Mouse (Mus musculus) adrenal gland, postnatal 25 days (tissue): ENCODE data around the gene Camsap3. TPM values are rescaled to one million over a fixed set of nuclear protein-coding genes. Genes with fewer than 3 reads are reported as not detected.

ENCODE experiments used
- DNase-seq: peaks from one replicate; pipeline ENCODE4 v3.0.0; 2021; ENCODE audit warnings: mixed read lengths
- total RNA-seq: library from RNA; stranded (reverse); gene quantifications from 2 replicates; pipeline ENCODE4 v1.2.3, GENCODE M21; 2021

The Camsap3 gene
- total RNA-seq, 1 experiment from 2014 or later = 7.0 TPM

DNA sequence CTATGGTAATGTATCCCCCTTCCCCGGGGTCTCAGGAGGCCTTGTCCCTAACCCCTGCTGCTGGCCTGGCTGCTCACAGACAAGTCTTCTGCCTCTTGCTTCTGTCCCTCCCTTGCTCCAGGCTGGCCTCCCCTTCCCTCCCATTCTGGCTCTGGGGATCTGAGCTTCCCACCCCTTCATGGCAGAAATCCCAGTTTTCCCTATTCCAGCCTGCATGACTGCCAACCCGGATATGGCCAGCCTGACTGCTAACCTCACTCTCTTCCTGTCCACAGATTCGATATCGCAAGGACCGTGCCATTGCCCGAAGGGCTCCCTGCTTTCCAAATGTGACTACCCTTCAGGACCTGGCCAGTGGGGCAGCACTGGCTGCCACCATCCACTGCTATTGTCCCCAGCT lies 13.3 kb downstream of the Camsap3 start:
- no peak for DNase-seq

DNA sequence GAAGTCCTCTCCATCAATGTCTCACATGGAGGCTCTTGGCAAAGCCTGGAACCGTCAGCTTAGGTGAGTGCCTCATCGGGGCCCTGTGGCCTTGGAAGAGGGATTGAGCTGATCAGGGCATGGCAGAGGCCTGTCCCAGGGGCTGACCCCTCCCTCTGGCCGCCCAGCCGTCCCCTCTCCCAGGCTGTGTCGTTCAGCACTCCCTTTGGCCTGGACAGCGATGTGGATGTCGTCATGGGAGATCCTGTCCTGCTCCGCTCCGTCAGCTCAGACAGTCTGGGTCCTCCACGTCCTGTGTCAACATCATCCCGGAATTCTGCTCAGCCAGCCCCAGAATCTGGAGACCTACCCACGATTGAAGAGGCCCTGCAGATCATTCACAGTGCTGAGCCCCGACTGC lies 16.3 kb downstream of the Camsap3 start:
- no peak for DNase-seq

DNA sequence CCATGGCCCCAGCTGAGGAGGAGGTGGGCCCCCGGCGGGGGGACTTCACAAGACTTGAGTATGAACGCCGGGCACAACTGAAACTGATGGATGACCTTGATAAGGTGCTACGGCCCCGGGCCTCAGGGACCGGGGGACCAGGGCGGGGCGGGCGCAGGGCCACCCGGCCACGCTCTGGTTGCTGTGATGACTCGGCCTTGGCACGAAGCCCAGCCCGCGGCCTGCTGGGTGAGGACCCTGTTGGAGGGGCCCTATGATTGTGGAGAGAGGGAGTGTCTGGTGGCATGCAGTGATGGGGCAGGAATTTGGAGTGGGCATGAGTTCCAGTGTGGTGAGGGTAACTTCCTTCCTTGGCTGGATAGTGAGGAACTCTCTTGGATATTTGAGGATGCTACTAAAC lies 19.5 kb downstream of the Camsap3 start:
- DNase-seq = peak; percentile 34

DNA sequence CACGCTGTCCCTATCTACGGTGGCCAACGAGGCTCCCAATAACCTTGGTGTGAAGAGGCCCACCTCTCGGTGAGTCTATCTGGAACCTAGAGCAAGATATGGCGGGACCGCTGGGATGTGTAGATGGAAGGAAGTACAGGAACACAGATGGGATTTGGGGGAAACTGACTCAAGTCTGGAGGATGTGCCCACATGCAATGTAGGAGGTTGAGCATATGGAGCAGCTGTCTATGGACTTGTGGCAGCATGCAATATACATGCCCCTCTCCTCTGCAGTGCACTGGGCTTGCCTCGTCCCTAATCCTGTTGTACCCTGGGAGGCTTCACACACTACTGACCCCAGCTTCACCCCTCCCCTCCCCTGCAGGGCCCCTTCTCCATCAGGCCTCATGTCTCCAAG lies 20.7 kb downstream of the Camsap3 start:
- DNase-seq = no peak

DNA sequence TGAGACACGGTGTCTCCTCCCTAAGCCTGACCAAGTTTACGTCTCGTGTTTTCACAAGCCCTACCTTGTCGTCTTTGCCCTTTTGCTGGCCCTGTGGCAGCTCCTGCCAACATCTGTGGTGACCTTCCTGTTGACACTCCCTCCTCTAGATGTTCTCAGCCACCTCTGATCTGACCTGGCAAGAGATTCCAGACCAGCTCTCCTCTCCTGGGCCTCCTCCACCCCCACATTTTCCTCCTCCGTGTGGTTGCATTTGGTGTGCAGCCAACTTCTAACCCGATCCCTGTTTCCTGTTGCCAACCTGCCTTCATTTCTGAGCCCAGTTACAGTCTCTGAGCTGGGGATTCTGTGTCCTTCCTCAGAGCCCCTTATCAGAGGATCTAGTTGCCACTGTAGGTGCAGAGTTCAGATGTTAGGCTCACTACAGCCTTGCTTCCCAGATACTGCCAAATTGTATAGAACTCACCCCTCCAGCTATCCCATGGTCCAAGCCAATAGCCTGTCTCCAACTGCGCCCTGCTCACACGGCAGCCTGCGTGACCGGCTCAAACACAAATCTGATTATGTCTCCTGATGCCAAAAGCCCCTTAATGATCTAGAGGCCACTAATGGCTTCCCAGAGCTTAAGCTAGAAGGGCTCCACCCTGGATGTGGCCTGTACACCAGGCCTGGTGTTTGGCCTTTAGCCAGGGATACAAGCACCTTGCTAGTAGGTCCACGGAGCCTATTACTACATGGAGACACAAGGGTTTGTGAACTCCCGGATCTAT lies 22.1 kb downstream of the Camsap3 start:
- no peak for DNase-seq

DNA sequence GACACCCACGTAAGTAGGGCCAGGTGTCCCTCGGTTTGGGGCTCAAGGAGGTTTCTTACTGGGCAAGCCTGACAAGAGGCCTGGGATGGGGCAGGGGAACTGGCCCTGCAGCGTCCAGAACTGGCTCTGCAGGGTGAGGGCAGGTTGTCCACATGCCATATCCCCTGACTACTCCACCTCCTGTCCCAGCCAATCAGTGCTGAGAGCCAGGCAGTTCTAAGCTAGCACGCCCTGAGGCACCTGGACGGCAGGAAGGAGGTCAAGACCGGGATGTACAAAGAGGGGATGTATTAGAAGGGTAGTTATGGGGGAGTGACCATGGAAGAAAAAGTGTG lies 22.7 kb downstream of the Camsap3 start:
- no peak for DNase-seq

DNA sequence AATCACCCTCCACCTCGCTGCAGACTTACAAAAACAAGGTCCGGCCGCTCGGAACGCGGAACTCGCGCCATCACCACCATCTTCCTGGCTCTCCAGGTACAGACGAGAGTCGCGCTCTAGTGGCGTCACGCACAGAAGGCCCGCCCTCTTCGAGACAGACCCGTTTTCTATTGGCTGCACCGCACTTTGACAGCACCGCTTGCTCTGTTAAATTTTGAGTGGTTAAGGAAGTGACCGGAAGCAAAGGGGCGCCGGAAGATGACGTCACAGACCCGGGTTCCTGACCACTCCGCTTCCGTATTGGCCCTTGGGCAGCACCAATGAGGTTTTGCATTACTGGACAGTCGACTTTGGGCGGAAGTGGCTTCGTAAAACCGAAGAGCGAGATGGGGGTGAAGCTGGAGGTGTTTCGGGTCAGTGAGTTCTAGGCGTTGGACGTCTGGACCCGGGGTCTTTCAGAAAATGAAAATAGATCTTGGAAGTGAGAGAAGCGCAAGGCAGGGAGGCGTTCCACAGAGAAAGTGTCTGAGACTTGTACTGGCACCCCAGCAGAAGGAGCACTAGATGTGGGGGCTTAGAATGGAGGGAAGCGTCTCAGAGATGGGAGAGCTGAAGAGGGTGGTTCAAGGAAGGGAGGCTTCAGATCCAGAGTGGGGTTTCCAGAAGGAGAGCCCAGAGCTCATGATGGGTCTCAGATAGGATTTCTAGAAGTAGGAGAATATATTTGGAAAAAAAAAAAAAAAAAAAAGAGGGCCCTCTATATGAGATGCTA lies 34.3 kb downstream of the Camsap3 start, which contains the start of the genes Xab2 and Pet100:
Xab2 (minus strand) TSS at position 118 of the 772 bp plus-strand sequence.
Pet100 (plus strand) TSS at position 350 of the 772 bp plus-strand sequence.
- DNase-seq = peak; percentile 96

DNA sequence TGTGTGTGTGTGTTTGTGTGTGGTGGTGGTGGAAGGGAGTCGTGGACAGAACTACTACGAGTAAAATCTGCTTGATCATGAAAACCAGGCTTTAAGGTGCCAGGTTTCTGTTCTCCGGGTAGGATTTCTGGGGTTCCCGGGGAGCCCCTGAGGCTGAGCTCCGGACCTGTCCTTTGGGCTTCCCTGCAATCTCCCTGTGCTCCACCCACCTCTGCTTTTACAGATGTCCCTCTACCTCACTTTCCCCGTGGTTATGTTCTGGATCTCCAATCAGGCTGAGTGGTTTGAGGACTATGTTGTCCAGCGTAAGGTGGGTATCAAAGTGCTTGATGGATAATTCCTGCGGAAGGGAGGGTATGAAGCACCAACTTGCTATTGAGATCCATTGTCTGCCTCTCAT lies 35.0 kb downstream of the Camsap3 start:
- no peak for DNase-seq

DNA sequence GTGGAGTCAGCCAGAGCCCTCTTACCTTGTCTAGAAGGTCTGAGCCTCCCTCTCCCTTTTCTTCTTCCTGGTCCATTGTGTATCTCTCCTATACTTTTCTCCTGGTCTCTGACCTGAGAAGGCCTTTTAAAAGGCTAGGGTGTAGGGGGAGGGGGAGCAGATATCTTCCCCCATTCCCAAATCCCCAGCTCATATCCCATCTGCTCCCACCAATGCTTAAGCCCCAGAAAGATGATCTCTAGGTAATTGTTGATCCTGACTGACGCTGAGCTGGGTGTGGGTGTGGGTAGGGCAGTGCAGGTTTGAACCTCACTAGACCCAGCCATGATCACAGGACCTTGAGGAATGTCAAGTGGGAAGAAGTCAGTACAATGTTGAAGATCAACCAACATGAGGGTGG lies 38.4 kb downstream of the Camsap3 start, which contains the start of gene Pcp2:
Pcp2 (minus strand) TSS at position 101 of the 400 bp plus-strand sequence.
- no peak for DNase-seq

DNA sequence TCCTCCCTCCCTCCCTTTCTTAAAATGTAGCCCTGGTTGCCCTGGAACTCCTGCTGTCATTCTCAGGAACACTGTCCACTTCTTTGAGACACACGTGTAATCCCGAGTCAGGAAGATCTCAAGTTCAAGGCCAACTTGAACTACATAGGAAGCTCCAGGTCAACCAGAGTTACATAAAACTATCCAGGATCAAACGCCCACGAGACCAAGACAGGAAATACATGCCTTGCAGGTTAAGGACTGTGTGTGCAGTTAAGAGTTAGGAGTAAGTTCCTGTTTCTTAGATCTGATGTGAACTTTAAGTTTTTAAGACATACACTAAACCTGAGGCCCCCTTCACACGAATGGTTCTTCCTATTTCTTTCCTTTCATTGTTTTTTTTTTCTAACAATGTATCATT lies 39.9 kb downstream of the Camsap3 start:
- DNase-seq = no peak

DNA sequence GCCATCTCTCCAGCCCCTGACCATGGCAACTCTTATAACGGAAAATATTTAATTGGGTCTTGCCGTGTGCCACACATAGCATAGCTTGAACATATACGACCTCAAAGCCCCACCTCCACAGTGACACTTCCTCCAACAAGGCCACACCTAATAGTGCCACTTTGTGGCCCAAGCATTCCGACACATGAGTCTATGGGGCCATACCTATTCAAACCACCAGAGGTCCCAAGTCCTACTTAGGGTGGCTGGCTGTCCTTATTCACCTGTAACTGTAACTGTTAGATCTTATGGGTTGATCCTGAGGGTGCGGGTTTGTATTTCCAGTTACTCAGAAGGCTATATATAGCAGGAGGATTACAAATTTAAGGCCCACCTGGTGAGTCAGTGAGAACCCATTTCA lies 40.9 kb downstream of the Camsap3 start:
- DNase-seq = no peak

DNA sequence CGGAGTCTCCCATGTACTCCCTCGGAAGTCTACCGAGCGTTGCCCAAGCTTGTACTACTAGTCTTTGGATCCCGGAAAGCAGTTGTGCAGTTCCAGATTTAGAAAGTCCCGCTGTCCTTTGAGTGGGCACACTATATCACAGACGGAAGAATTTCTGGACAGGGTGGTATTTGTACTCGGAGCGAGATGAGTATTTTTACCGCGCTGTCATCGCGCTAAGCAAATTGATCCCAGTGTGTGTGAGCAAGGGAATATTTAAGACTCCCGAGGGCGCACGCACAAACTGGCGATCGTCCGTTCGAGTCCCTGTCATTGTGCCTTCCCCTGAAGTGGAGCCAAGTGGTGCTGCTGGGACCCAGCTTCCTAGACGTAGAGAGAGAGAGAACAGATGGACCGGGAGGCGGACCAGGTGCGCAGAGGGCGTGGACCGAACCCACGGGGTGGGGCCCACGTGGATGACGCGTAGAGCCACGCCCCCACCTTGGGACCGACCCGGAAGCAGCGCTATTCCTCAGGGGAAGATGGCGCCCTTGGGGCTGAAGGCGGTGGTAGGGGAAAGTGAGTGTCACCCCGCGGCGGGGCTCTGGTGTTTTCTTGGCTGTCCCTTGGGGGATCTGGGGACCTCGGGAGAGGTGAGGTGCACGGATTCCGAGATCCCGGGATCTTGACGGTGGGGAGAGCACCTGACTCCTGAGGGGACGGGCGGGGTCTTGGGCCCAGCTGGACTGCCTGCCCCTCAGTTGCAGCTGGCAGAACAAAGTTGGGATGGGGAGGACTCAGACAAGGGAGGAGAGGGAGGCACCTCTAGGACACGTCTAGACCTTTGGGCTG lies 43.8 kb downstream of the Camsap3 start, which contains the start of gene Stxbp2:
Stxbp2 (plus strand) TSS at position 309 of the 831 bp plus-strand sequence.
- DNase-seq = peak; percentile 80

DNA sequence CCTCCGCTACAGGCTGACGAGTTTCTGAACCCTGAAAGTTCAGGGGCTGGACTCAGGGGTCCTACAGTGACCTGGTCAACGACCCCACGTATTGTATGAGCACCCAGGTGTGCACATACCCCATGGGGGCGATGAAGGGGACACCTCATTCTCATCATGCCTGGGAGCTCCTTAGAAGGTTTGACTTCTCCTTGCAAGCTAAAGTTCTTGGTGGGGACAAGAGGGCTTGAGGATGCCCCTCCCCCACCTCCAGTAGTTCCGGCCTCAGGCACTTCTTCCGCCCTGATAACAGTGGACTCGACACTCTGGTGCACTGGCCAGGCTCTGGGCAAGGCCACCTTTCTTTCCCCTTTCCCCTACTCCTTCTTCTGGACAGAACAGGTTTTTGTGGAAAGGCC lies 44.4 kb downstream of the Camsap3 start:
- no peak for DNase-seq

DNA sequence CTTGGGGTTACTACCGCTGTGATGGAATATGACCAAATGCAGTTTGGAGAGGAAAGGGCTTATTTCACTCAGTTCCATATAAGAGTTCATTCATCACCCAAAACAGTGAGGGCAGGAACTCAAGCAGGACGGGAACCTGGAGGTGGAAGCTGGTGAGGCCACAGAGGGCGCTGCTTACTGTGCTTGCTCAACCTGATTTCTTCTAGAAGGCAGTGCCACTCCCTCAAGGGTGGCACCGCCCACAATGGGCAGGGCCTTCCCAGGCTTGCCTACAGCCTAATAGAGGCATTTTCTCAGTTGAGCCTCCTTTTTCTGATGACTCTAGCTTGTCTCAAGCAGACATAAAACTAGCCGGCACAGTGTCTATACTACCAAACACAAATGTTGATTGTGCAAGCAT lies 58.7 kb downstream of the Camsap3 start:
- DNase-seq = peak; percentile 49

DNA sequence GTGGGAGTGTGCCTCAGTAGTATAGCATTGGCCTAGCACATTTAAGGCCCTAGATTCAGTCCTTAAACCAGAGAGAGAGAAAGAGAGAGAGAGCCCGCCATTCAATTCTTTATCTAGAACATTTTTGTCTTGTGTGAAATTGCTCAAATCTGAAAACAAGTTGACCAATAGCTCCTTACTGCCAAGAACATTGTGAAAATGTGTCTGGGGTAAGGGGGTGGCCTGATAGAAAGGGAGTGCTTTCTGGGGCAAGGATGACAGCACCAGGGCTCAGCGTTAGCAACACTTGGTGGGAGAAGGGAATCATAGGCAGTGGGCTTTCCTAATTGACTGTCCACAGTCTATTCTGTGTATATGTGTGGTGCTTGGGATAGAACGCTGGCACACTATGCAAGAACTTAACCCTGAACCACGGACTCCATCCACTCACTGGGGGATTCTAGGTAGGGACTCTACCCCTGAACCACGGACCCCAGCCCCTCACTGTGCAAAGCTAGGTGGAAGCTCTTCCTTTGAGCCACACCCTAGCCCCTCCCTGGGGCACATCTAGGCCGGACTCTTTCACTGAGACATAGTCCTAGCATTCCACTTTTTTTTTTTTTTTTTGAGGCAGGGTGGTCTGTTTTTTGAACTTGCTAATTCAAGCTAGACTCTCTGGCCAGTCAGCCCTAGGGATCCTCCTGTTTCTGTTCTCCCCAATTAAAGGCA lies 59.9 kb downstream of the Camsap3 start:
- no peak for DNase-seq

DNA sequence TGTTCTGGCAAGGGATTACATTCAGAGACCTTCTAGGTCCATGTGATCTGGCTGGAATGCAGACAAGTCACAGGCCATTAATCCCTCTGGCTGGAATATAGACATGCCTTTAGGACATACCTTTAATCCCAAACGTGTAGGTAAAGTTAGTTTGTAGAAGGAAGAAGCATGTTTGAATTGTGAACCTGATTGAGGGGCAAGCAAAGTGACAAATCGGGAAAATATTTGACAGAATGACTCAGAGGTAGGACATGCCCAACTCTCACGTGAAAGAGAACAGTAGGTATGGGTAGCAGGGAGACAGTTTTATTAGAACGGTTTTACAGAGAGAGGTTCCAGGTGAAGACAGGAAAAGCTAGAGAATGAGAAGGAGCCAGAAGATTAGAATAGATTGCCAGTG lies 60.5 kb downstream of the Camsap3 start:
- no peak for DNase-seq

DNA sequence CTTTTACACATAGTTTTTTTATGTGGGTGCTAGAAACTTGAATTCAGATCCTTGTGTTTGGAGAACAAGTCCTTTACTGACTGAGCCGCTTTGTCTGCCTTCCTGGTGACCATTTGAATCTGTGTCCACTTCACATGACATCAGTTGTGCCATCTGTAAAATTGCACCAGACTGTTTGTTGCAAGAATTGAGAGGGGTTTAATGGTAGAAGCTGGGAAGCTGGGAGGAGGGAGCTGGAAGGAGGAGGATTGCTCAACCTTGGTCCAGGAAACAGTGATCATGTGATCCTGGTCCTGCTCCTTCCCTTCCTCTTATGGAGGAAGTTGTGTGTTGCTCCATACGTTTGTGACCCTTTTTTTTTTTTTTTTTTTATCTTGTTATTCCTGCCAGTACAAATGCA lies 61.2 kb downstream of the Camsap3 start:
- DNase-seq = no peak

DNA sequence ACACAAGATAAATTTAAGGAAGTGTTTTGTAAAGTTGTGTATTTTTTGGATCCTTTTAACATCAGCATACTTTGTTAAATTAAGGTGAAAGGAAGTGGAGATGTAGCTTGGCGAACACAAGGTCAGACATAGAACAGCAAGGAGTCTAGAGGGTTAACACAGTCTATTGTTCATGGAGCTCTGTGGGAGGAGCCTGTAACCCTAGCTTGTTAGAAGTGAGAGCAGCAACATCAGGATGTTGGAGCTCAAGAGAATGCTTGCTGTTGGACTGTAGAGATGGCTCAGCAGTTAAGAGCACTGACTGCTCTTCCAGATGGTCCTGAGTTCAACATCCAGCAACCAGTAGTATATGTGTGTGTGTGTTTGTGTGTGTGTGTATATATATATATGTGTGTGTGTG lies 61.9 kb downstream of the Camsap3 start:
- DNase-seq = no peak

DNA sequence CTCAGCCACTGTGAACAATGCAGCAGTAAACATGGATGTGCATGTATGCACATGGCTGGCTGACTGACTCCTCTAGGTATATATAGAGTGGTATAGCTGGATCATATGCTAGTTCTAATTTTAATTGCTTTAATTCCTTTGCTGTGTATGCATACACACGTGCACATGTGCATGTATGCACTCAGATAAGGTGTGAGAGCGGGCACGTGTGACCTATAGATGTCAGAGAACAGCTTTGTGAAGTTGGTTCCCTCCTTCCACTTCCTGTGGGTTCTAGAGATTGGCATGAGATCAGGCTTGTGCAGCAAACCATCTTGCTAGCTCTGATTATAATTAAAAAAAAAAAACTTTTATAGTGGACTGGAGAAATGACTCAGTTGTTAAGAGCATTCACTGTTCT lies 65.8 kb downstream of the Camsap3 start:
- DNase-seq = no peak

DNA sequence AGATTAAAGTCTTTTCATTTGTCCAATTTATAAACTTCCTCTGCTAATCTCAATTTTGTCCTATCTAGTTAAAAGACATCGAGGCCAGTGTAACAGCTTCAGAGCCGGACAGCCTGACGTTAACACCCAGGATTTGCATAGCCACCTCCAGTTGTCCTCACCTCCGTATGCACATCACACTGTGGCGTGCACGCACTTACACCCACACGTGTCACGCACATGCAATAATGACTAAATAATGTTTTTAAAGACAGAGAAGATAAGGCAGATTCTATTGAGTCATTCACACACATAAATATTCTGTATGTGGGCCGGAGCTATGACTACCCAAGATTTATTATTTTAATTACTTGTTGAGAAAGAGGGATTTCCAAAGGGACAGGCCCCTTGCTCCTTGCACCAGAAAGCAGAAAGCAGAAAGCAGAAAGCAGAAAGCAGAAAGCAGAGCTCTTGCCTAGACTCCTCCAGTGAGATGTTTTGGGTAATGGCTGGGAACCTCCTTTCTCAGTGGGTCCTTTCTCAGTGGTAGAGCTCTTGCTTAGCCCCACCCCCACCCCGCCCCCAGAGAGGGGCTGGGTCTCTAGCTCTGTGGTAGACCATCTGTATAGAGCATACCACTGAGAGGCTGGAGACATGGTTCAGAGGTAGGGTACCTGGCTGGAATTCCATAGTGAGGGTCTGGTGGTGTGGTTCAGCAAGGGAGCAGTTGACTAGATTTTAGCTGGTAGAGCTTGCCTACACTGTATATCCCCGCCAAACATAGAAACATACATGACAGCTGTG lies 67.8 kb downstream of the Camsap3 start:
- DNase-seq = no peak

DNA sequence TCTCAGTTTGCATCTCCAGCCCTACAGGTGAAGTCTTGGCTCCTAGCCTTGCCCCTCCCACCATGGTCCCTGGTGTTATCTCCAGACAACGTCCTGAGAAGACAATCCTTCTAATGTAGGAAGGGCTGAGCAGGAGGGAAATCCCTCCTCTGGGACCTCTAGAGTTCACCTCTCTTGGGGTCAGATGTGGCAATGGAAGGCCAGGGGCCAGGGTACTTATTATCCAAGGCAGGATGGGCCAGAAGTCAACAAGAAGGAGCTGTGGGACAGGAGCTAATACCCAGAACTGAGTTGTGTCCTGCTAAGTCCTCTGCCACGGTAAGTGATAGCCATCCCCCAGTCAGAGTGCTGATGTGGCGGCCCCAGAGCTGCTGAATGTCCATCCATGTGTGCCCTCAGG lies 68.4 kb downstream of the Camsap3 start, which contains the start of gene Retn:
Retn (plus strand) TSS at position 245 of the 400 bp plus-strand sequence.
- no peak for DNase-seq
